Mouse (Mus musculus) liver, postnatal 0 days (tissue): Measurements from ENCODE around the gene Cic. TPM values are rescaled to one million over a fixed set of nuclear protein-coding genes. Genes with fewer than 3 reads are reported as not detected.
A peak's percentile ranks its signal among the peaks of the same experiment; 100 is the strongest.

Experiments used
- ATAC-seq: fragments of 200-750 bp; cut with Nextera tagmentation; 2 replicates; pipeline ENCODE4 v1.8.0; 2017; ENCODE audit warnings: mild to moderate bottlenecking, moderate library complexity
- DNase-seq: peaks from one replicate; pipeline ENCODE4 v3.0.0-alpha.2; 2016
- H3K27ac ChIP-seq: fragments of 300-500 bp; sonication (generic); 2 replicates; pipeline ENCODE4 v1.5.1; 2014; ENCODE audit warnings: antibody characterized with exemption, moderate library complexity, mild to moderate bottlenecking, low read depth
- H3K27me3 ChIP-seq: fragments of 300-500 bp; sonication (generic); 2 replicates; pipeline ENCODE4 v1.6.1; 2014; ENCODE audit warnings: low read length, control low read depth, mixed read lengths; ENCODE audit not compliant: insufficient read depth
- H3K36me3 ChIP-seq: fragments of 300-500 bp; sonication (generic); replicated peaks from 2 replicates; pipeline ENCODE4 v1.6.1; 2014; ENCODE audit warnings: mild to moderate bottlenecking, control low read depth, low read length, moderate library complexity, mixed read lengths; ENCODE audit not compliant: insufficient read depth
- H3K4me1 ChIP-seq: fragments of 300-500 bp; sonication (generic); 2 replicates; pipeline ENCODE4 v1.6.1; 2014; ENCODE audit warnings: antibody characterized with exemption, mild to moderate bottlenecking, control low read depth; ENCODE audit not compliant: insufficient read depth
- H3K4me2 ChIP-seq: fragments of 300-500 bp; sonication (generic); 2 replicates; pipeline ENCODE4 v1.6.1; 2014; ENCODE audit warnings: low read depth, mild to moderate bottlenecking, low read length, moderate library complexity, mixed read lengths
- H3K4me3 ChIP-seq: fragments of 300-500 bp; sonication (generic); 2 replicates; pipeline ENCODE4 v1.5.1; 2014; ENCODE audit warnings: low read depth, low read length
- H3K9ac ChIP-seq: fragments of 300-500 bp; sonication (generic); replicated peaks from 2 replicates; pipeline ENCODE4 v1.6.1; 2014; ENCODE audit warnings: mild to moderate bottlenecking, moderate library complexity
- H3K9me3 ChIP-seq: fragments of 300-500 bp; sonication (generic); 2 replicates; pipeline ENCODE4 v1.6.1; 2016; ENCODE audit warnings: mild to moderate bottlenecking, control low read depth, low read length, mixed read lengths
- CTCF ChIP-seq: sonication (generic); IDR thresholded peaks from 2 replicates; pipeline ENCODE4 v1.5.1; 2016; ENCODE audit warnings: antibody characterized with exemption, low read depth
- EP300 ChIP-seq: IDR thresholded peaks from 2 replicates; pipeline ENCODE4 v1.6.1; 2016; ENCODE audit warnings: antibody characterized with exemption, low read depth, mild to moderate bottlenecking
- WGBS: fragments of 180-500 bp; shearing (Covaris S2); extraction: QIAGEN DNeasy Blood & Tissue Kit; methylation state at CpG from one replicate; pipeline ENCODE4 v1.1.7; 2014; ENCODE audit not compliant: insufficient replicate concordance; 5-methylcytosine and 5-hydroxymethylcytosine counted together
- polyA plus RNA-seq: library from polyadenylated mRNA; unstranded; fragments of >200 nt; fragmentation: Nextera tagmentation; extraction: Ambion mirVana; gene quantifications from 2 replicates; pipeline ENCODE4 v1.2.1, GENCODE M21; 2015

Gene Cic
- polyA plus RNA-seq, 1 experiment from 2014 or later = 8.9 TPM

GRCm38 (mm10) chr7:25305481-25305880 lies 38.0 kb downstream of the Cic start:
- peaks cover 36% of the 10 kb centered on the region for H3K27me3 ChIP-seq
- WGBS = 0% methylated on average over 2 of the region's 2 CpGs

DNA sequence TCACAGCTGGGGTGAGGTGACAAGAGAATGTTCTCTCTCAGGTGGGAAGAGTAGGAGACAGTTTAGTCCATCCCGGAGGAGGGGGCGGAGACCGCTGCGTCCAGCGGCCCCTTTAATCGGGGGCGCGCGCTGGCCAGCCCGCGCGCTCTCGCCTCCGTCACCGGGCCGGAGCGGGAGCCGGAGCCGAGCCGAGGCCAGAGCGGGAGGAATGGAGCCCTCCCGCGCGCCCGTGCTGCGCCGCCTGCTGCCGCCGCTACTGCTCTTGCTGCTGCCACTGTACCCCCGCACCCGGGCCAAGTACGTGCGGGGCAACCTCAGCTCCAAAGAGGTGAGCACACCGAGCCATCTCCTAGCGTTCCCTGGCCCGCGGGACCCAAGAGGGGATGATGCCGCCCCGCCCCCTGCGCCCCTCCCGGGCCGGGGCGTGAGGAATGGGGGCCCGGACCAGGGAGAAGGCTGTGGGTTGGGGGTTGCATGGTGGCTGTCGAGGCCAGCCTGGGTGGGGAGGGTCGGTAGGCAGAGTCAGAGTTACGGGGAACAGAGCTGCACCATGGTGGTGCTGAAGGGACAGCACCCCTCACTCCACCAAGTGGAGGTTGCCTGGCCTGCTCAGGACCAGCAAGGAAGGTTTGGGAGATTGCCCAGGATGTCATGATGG lies 38.6 kb downstream of the Cic start, which contains the start of gene Tmem145:
TSS of gene Tmem145 (plus strand) at position 151 of the 658 bp plus-strand sequence.
- TF ChIP-seq CTCF = no peak
- no peak for TF ChIP-seq EP300
- Histone ChIP-seq H3K4me3 (peak within 1 kb of the TSS; percentile 49), H3K9ac (no peak within 1 kb of the TSS; the same call in 1 of the 2 replicates), H3K4me2 (peak within 1 kb of the TSS; percentile 81), H3K27me3 (peaks cover 36% of the 10 kb centered on the region), H3K4me1 (peaks cover 6% of the 10 kb centered on the region), H3K27ac (no peak within 1 kb of the TSS), H3K9me3 (no peaks in the 10 kb centered on the region), H3K36me3 (no peaks in the 10 kb centered on the region)
- under 1% methylated on average over 37 of the region's 47 CpGs for WGBS
- peak; percentile 68 for DNase-seq
- peak; percentile 57; the same call in 1 of the 2 replicates for ATAC-seq

More at GRCm38 (mm10) chr7:25305481-25305880, 38.0 kb downstream of the Cic start:
- ATAC-seq = no peak
- H3K9me3 ChIP-seq = no peaks in the 10 kb centered on the region
- no peaks in the 10 kb centered on the region for H3K36me3 ChIP-seq
- peak overlapping the region; percentile 81 for H3K4me2 ChIP-seq
- H3K27ac ChIP-seq = no peak overlapping the region
- no peak for DNase-seq
- TF ChIP-seq CTCF (no peak), EP300 (no peak)
- H3K4me3 ChIP-seq = peak overlapping the region; percentile 49; the same call in 1 of the 2 replicates
- peaks cover 6% of the 10 kb centered on the region for H3K4me1 ChIP-seq
- no peak overlapping the region for H3K9ac ChIP-seq

GRCm38 (mm10) chr7:25306614-25306996 lies 39.1 kb downstream of the Cic start:
- no peak overlapping the region for H3K4me3 ChIP-seq
- H3K27me3 ChIP-seq = peaks cover 36% of the 10 kb centered on the region
- no peak for DNase-seq
- no peak overlapping the region for H3K27ac ChIP-seq
- H3K9me3 ChIP-seq = no peaks in the 10 kb centered on the region
- H3K4me2 ChIP-seq = no peak overlapping the region
- no peak for ATAC-seq
- H3K4me1 ChIP-seq = peaks cover 6% of the 10 kb centered on the region
- 25% methylated on average over 2 of the region's 2 CpGs for WGBS
- no peak overlapping the region for H3K9ac ChIP-seq
- H3K36me3 ChIP-seq = no peaks in the 10 kb centered on the region
- no peak for TF ChIP-seq EP300
- TF ChIP-seq CTCF = no peak

DNA sequence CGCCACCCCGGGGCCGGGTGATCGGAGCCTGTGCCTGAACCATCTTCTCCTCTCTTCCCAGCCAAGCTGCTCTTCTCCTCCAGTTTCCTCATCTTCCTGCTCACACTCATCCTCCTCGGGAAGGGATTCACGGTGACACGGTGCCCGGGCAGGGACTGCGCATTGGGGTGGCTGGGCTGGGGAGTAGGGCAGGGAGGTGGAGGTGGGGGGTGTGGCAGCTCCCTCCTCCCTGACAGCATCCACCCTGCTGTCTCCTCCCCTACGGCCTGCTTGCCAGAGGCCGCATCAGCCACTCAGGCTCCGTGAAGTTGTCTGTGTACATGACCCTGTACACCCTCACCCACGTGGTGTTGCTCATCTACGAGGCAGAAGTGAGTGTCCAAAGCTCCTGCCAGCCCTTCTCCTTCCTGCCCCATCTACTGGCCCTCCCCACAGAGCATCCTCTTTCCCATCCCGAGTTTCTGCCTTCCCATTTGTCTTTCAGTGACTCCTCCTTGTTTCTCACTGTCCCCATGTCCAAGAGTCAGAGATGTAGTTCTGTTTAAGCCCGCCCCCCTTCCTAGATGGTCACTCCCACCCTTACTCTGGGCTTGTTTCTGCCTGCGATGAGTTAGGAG lies 41.3 kb downstream of the Cic start:
- 50% methylated on average over 17 of the region's 17 CpGs for WGBS

GRCm38 (mm10) chr7:25309425-25309824 lies 41.9 kb downstream of the Cic start:
- 77% methylated on average over 9 of the region's 9 CpGs for WGBS
- no peak for DNase-seq

More for the DNA sequence above, 41.3 kb downstream of the Cic start:
- Histone ChIP-seq H3K9me3 (no peaks in the 10 kb centered on the region), H3K4me1 (peaks cover 6% of the 10 kb centered on the region), H3K4me2 (no peak overlapping the region), H3K27ac (no peak overlapping the region), H3K9ac (no peak overlapping the region), H3K4me3 (no peak overlapping the region), H3K27me3 (peaks cover 52% of the 10 kb centered on the region), H3K36me3 (no peaks in the 10 kb centered on the region)
- no peak for DNase-seq
- TF ChIP-seq EP300 = no peak
- no peak for TF ChIP-seq CTCF
- ATAC-seq = no peak

DNA sequence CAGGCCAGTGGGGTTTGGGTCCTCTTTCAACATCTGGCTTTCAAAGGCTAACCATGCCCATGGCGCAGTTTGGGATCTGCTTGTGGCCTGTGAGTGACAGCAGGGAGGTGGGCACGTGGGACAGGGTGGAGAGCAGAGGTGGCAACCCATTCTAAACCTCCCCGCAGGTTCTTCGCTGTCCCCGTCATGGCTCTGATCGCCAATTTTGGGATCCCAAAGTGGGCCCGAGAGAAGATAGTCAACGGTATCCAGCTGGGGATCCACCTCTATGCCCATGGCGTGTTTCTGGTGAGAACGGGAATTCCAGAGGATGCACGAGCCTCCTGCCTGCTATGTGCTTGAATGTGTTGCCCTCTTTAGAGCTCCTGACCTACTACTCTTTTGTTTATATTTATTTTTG lies 43.7 kb downstream of the Cic start:
- H3K9me3 ChIP-seq = no peaks in the 10 kb centered on the region
- no peak overlapping the region for H3K4me2 ChIP-seq
- H3K36me3 ChIP-seq = no peaks in the 10 kb centered on the region
- no peak overlapping the region for H3K27ac ChIP-seq
- no peak for TF ChIP-seq EP300
- TF ChIP-seq CTCF = no peak
- DNase-seq = no peak
- H3K4me1 ChIP-seq = peaks cover 12% of the 10 kb centered on the region
- no peak overlapping the region for H3K9ac ChIP-seq
- no peak for ATAC-seq
- no peak overlapping the region for H3K4me3 ChIP-seq
- peaks cover 63% of the 10 kb centered on the region for H3K27me3 ChIP-seq
- WGBS = 70% methylated on average over 11 of the region's 11 CpGs

More at GRCm38 (mm10) chr7:25309425-25309824, 41.9 kb downstream of the Cic start:
- Histone ChIP-seq H3K4me1 (peaks cover 6% of the 10 kb centered on the region), H3K4me2 (no peak overlapping the region), H3K27ac (no peak overlapping the region), H3K4me3 (no peak overlapping the region), H3K36me3 (no peaks in the 10 kb centered on the region), H3K9ac (no peak overlapping the region), H3K9me3 (no peaks in the 10 kb centered on the region), H3K27me3 (peaks cover 56% of the 10 kb centered on the region)
- no peak for TF ChIP-seq EP300
- TF ChIP-seq CTCF = no peak
- no peak for ATAC-seq
